Mouse (Mus musculus) liver, embryonic 11.5 days (tissue): ENCODE data around the gene Zic1. TPM values are rescaled to one million over a fixed set of nuclear protein-coding genes. Genes with fewer than 3 reads are reported as not detected.

Experiments used
- ATAC-seq: fragments of 200-750 bp; cut with Nextera tagmentation; replicated peaks from 2 replicates; pipeline ENCODE4 v1.8.0; 2017; ENCODE audit warnings: moderate number of reproducible peaks, mild to moderate bottlenecking, moderate TSS enrichment, moderate library complexity; ENCODE audit not compliant: low FRiP score
- DNase-seq: peaks from one replicate; pipeline ENCODE4 v3.0.0-alpha.2; 2017; ENCODE audit warnings: low spot score
- H3K27ac ChIP-seq: fragments of 300-500 bp; sonication (generic); 2 replicates; pipeline ENCODE4 v1.5.1; 2014; ENCODE audit warnings: mild to moderate bottlenecking, low read depth, low read length, control low read depth
- H3K27me3 ChIP-seq: fragments of 300-500 bp; sonication (generic); replicated peaks from 2 replicates; pipeline ENCODE4 v1.6.1; 2014; ENCODE audit warnings: low read length, mixed read lengths; ENCODE audit not compliant: control insufficient read depth, insufficient read depth
- H3K36me3 ChIP-seq: fragments of 300-500 bp; sonication (generic); 2 replicates; pipeline ENCODE4 v1.6.1; 2014; ENCODE audit warnings: mild to moderate bottlenecking, low read length, moderate library complexity, mixed read lengths; ENCODE audit not compliant: control insufficient read depth, insufficient read depth
- H3K4me1 ChIP-seq: fragments of 300-500 bp; sonication (generic); replicated peaks from 2 replicates; pipeline ENCODE4 v1.6.1; 2014; ENCODE audit warnings: low read length, mixed read lengths; ENCODE audit not compliant: control insufficient read depth, insufficient read depth
- H3K4me2 ChIP-seq: fragments of 300-500 bp; sonication (generic); 2 replicates; pipeline ENCODE4 v1.6.1; 2014; ENCODE audit warnings: mild to moderate bottlenecking, control low read depth, moderate library complexity
- H3K4me3 ChIP-seq: fragments of 300-500 bp; sonication (generic); 2 replicates; pipeline ENCODE4 v1.5.1; 2014; ENCODE audit warnings: low read depth, low read length, control low read depth
- H3K9ac ChIP-seq: fragments of 300-500 bp; sonication (generic); 2 replicates; pipeline ENCODE4 v1.6.1; 2014; ENCODE audit warnings: low read depth, low read length, control low read depth
- H3K9me3 ChIP-seq: fragments of 300-500 bp; sonication (generic); 2 replicates; pipeline ENCODE4 v1.6.1; 2016; ENCODE audit warnings: low read length, inconsistent platforms, mixed read lengths; ENCODE audit not compliant: control insufficient read depth
- WGBS: fragments of 180-500 bp; shearing (Covaris S2); extraction: QIAGEN DNeasy Blood & Tissue Kit; methylation state at CpG from one replicate; pipeline ENCODE4 v1.1.7; 2014; 5-methylcytosine and 5-hydroxymethylcytosine counted together
- polyA plus RNA-seq: library from polyadenylated mRNA; unstranded; fragments of >200 nt; fragmentation: Nextera tagmentation; extraction: Ambion mirVana; gene quantifications from 2 replicates; pipeline ENCODE4 v1.2.1, GENCODE M21; 2014

Gene Zic1
- polyA plus RNA-seq, 1 experiment from 2014 or later = 0.04 TPM

DNA sequence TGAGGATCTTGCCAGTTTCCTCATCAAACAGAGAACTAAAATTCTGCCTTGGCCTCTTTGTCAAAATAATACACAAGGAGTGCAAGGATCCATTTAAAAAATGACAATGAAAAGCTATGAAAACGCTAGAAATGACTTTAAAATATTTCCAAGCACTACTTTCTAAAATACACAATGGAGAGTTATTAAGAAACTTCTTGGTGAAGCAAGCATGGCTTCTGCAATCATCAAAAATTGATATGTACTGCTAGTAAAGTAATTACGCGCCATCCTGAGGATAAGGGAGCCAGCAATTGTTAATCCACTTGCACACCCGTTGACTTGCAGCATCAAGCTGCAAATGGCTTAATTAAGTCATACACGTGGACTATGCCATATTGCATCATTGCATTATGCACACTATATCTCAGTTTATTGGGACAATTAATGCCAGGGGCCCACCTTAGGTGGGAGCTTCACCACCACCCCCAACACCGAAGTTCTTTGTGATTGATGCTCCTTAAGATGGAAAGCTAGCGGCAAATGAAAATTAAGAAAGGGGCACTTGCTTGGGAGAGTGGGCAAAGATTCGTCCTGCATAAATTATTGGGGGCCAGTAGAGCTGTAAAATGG, 35.0 kb upstream of the Zic1 start:
- Histone ChIP-seq H3K4me3 (no peak overlapping the region), H3K27ac (no peak overlapping the region), H3K4me1 (no peaks in the 10 kb centered on the region), H3K4me2 (no peak overlapping the region), H3K36me3 (no peaks in the 10 kb centered on the region), H3K9me3 (no peaks in the 10 kb centered on the region), H3K9ac (no peak overlapping the region), H3K27me3 (peaks cover 97% of the 10 kb centered on the region)
- DNase-seq = no peak
- 14% methylated on average over 8 of the region's 8 CpGs for WGBS
- ATAC-seq = no peak

DNA sequence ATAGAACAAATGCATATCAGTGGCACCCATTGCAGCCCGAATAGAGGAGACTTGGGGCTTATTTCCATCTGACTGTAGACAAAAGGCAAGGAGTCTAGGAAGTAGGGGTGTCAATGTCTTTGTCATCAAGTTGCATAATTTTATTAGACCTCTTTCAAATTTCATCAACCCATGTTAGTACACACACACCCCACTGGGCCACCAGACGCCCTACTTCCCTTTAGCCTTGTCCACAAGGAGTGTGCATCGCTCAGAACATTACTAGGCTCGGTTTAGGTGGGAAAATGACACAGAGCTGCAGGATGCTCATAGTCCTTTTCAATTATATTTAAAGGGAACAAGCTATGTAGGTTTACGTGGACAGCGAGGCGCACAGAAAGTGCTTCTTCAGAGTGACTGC, 34.4 kb upstream of the Zic1 start:
- no peak overlapping the region for H3K4me2 ChIP-seq
- 28% methylated on average over 7 of the region's 7 CpGs for WGBS
- peaks cover 97% of the 10 kb centered on the region for H3K27me3 ChIP-seq
- H3K9ac ChIP-seq = no peak overlapping the region
- H3K9me3 ChIP-seq = no peaks in the 10 kb centered on the region
- DNase-seq (no peak), ATAC-seq (no peak)
- H3K36me3 ChIP-seq = no peaks in the 10 kb centered on the region
- no peak overlapping the region for H3K27ac ChIP-seq
- H3K4me1 ChIP-seq = no peaks in the 10 kb centered on the region
- no peak overlapping the region for H3K4me3 ChIP-seq

DNA sequence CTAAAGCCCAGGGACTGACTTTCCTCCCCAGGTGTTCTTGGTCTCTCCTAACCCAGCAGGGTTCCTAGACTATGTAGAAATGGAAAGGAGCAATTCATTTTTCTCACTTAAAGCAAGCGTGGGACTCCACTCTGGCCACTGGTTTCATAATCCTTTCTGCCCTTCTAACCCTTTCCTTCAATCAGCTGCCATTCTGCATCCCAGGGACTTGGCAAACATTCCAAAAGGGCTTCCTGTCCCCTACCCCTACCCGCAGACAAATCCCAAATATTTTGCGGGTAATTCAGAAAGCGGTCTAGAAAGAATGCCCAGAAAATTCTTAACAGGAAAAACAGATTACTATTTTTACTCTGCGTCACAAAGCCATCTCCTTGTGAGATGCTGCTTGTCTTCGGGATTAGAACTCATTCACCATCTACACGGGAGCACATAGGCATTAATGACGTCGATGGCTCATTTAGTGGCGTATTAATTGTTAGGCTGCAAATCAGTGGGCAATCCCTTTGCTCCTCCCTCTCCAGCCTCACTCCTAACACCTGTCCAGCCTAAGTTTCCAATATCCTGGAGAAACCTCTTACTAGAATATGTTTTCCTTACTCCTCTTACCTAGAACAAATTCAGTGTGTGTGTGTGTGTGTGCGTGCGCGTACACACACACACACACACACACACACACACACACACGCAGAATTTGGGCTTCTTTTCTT, 29.6 kb upstream of the Zic1 start:
- DNase-seq = no peak
- Histone ChIP-seq H3K4me1 (no peaks in the 10 kb centered on the region), H3K4me2 (no peak overlapping the region), H3K27ac (no peak overlapping the region), H3K36me3 (no peaks in the 10 kb centered on the region), H3K4me3 (no peak overlapping the region), H3K9ac (no peak overlapping the region), H3K27me3 (peaks cover 95% of the 10 kb centered on the region), H3K9me3 (no peaks in the 10 kb centered on the region)
- WGBS = 13% methylated on average over 14 of the region's 14 CpGs
- no peak for ATAC-seq

DNA sequence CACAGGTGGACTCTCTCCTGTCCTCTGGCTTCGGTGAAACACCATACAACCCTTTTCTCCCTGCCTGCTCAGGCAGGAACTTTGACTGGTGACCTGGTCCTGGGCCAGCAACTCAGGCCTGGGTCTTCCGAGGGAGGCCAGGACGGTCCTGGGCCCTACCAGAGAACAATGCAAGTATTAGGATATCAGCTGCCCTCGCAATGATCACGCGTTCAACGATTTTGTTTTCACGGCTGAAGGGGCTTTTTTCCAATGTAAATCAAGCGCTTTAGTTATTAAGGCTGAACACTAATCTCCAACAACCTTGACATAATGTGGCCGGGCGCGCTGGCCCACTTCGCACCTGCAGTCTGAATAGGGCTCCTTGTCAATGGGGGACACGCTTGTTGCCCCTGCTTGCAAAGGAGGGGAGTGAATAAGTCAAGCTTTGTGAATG, 28.6 kb upstream of the Zic1 start:
- Histone ChIP-seq H3K9ac (no peak overlapping the region), H3K9me3 (no peaks in the 10 kb centered on the region), H3K4me3 (no peak overlapping the region), H3K4me2 (no peak overlapping the region), H3K27me3 (peaks cover 95% of the 10 kb centered on the region), H3K27ac (no peak overlapping the region), H3K4me1 (no peaks in the 10 kb centered on the region), H3K36me3 (no peaks in the 10 kb centered on the region)
- WGBS = 5% methylated on average over 14 of the region's 14 CpGs
- DNase-seq = no peak
- ATAC-seq = no peak

DNA sequence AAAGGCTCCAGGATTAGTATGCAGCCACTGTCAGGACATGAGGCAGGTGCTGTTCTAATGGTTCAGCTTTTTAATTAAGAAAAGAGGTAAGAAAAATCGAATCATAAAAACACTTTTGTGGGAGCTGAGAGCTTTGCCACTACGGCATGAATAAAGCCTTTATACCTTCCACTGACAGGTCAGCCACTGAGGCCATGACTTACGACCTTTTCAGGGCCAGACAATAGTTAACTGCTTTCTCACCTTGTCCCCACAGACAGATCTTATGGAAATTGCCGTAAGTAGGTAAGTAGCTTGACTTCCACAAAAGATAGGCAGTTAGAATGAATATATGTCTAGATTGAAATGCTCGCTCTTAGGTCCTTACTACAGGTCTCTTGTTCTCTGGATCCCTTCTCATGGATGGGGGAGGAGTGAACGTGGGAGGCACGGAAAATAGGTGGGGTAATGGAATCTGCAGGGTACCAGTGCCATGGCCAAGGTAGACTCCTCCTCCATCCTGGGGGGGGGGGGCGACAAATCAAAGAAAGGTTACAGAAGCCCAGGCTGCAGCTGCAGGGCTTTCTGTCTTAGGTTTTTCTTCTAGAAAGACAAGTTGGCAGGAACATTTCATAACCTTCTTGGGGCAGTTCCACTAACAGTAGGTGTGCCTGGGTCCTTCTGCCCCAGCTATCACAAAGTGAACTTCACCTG, 27.9 kb upstream of the Zic1 start:
- DNase-seq (no peak), ATAC-seq (no peak)
- peaks cover 96% of the 10 kb centered on the region for H3K27me3 ChIP-seq
- no peaks in the 10 kb centered on the region for H3K4me1 ChIP-seq
- no peak overlapping the region for H3K9ac ChIP-seq
- WGBS = 8% methylated on average over 8 of the region's 8 CpGs
- no peak overlapping the region for H3K4me3 ChIP-seq
- H3K27ac ChIP-seq = no peak overlapping the region
- H3K9me3 ChIP-seq = no peaks in the 10 kb centered on the region
- no peak overlapping the region for H3K4me2 ChIP-seq
- H3K36me3 ChIP-seq = no peaks in the 10 kb centered on the region

DNA sequence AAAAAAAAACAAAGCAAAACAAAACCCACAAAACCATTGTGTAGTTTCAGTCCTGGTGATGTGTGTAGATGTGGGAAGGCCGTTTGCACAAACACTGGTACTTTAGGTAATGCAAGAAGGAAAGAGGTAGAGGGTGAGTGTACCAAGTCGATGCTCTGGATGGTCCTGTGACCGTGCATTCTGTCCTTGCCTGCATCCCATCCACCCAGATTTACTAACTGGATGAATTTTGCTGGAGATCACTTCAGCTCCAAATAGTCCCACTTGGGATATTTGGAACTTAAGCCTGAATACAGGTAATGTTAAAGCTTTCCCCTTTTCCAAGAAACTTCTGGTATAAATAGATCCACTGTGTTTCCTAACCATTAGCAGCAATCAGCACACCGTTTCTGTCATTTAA, 22.6 kb upstream of the Zic1 start:
- H3K36me3 ChIP-seq = no peaks in the 10 kb centered on the region
- WGBS = 7% methylated on average over 4 of the region's 4 CpGs

DNA sequence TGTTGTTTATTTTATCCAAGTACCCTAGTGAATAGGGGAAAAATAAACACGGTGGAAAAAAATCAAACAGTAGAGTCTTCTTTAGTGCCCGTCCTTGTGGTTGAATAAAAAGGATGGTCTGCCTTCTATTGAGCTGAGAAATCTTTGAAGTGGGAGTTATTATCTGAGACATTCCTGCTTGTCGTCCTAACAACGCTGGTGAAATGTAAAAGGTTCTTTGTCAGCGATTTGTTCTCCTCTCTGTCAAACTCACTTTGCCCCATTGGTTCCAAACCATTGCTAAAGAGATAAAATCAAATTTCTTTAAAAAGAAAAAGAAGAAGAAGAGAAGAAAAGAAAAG, 22.1 kb upstream of the Zic1 start:
- 1% methylated on average over 5 of the region's 5 CpGs for WGBS
- DNase-seq = no peak

More for the DNA sequence above, 22.6 kb upstream of the Zic1 start:
- Histone ChIP-seq H3K4me1 (no peaks in the 10 kb centered on the region), H3K4me2 (no peak overlapping the region), H3K9ac (no peak overlapping the region), H3K27me3 (peaks cover 99% of the 10 kb centered on the region), H3K9me3 (no peaks in the 10 kb centered on the region), H3K27ac (no peak overlapping the region), H3K4me3 (no peak overlapping the region)
- no peak for ATAC-seq
- DNase-seq = peak; percentile 29

DNA sequence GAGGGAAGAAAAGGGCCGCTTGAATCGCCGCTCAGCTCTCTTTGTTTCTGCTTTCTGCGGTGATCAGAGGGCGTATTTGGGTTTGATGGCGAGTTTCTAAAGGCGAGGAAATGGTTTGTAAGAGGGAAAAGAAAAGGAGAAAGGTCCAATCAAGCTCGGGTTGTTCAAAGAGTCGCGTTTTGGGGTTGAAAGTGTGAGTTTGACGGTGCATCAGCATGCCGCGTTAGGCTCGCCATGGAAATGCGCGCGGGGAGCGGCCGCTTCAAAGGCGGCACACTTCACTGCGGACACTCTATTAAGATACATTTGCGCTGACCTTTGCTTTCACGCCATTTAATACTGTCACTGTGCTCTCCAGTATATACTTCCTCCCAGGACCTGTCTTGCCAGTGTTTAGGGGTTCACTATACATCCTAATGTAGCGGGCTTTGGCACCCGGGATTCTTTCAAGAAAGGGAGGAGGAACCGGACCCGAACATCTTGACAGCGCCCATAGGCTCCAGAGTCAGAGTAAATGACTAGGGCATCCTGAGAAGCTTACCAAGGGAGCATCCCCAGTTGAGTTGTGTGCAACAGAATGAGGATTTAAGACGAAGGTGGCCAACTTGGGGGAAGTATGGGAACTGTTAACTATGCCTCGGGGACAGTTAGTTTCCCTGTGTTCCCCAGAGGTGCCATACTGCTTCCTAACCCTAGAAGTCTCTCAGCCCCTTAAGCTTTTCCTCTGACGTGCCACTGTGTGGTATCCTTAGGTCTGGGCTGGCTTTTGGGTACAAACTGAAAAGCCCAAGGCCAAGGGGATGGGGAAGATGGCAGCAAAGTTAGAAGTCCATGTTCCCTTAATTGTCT, 21.5 kb upstream of the Zic1 start:
- H3K27ac ChIP-seq = no peak overlapping the region
- 2% methylated on average over 31 of the region's 31 CpGs for WGBS
- H3K27me3 ChIP-seq = peaks cover 100% of the 10 kb centered on the region
- peak; percentile 31 for DNase-seq
- ATAC-seq = no peak
- no peak overlapping the region for H3K9ac ChIP-seq
- no peak overlapping the region for H3K4me3 ChIP-seq
- no peaks in the 10 kb centered on the region for H3K4me1 ChIP-seq
- no peak overlapping the region for H3K4me2 ChIP-seq
- H3K36me3 ChIP-seq = no peaks in the 10 kb centered on the region
- no peaks in the 10 kb centered on the region for H3K9me3 ChIP-seq

More for the DNA sequence above, 22.1 kb upstream of the Zic1 start:
- Histone ChIP-seq H3K9me3 (no peaks in the 10 kb centered on the region), H3K27ac (no peak overlapping the region), H3K4me3 (no peak overlapping the region), H3K27me3 (peaks cover 99% of the 10 kb centered on the region), H3K4me1 (no peaks in the 10 kb centered on the region), H3K4me2 (no peak overlapping the region), H3K9ac (no peak overlapping the region), H3K36me3 (no peaks in the 10 kb centered on the region)
- ATAC-seq = no peak
